Mouse (Mus musculus): ENCODE results near the gene Immp2l. TPM values are rescaled to one million over a fixed set of nuclear protein-coding genes. Genes with fewer than 3 reads are reported as not detected.

Immp2l gene
- polyA plus RNA-seq, 1 experiment from 2014 or later, result 6.9 TPM

- H3K27ac ChIP-seq (ENCODE audit: low read length), result no peak overlapping the region
- H3K9me3 ChIP-seq (ENCODE audit: control insufficient read depth, low read length), result no peaks in the 10 kb centered on the region
- H3K9ac ChIP-seq (replicated peaks; ENCODE audit: low read depth, low read length), result no peak overlapping the region
- H3K27me3 ChIP-seq (replicated peaks; ENCODE audit: control insufficient read depth, insufficient read depth, low read length), result no peaks in the 10 kb centered on the region
- no peak for ATAC-seq
- H3K36me3 ChIP-seq (ENCODE audit: control insufficient read depth, insufficient read depth), result no peaks in the 10 kb centered on the region
- H3K4me3 ChIP-seq (replicated peaks; ENCODE audit: low read length), result no peak overlapping the region
- WGBS, result 76% methylated on average over 6 of the region's 6 CpGs
- H3K4me1 ChIP-seq (replicated peaks; ENCODE audit: control insufficient read depth, insufficient read depth, low read length), result no peaks in the 10 kb centered on the region
- H3K4me2 ChIP-seq (ENCODE audit: low read length), result no peak overlapping the region
Measured at GRCm38 (mm10) chr12:41119657-41120056, 95.8 kb downstream of the Immp2l start.

- no peak for ATAC-seq
- no peaks in the 10 kb centered on the region for H3K36me3 ChIP-seq (ENCODE audit: control insufficient read depth, insufficient read depth)
- H3K27ac ChIP-seq (ENCODE audit: low read length), result no peak overlapping the region
- no peaks in the 10 kb centered on the region for H3K4me1 ChIP-seq (replicated peaks; ENCODE audit: control insufficient read depth, insufficient read depth, low read length)
- H3K9ac ChIP-seq (replicated peaks; ENCODE audit: low read depth, low read length), result no peak overlapping the region
- 85% methylated on average over 2 of the region's 2 CpGs for WGBS
- H3K4me3 ChIP-seq (replicated peaks; ENCODE audit: low read length), result no peak overlapping the region
- H3K27me3 ChIP-seq (replicated peaks; ENCODE audit: control insufficient read depth, insufficient read depth, low read length), result no peaks in the 10 kb centered on the region
- H3K9me3 ChIP-seq (ENCODE audit: control insufficient read depth, low read length), result no peaks in the 10 kb centered on the region
- H3K4me2 ChIP-seq (ENCODE audit: low read length), result no peak overlapping the region
Measured at GRCm38 (mm10) chr12:41123207-41123606, 99.3 kb downstream of the Immp2l start.

- no peak for ATAC-seq
- Histone ChIP-seq H3K9ac (replicated peaks; ENCODE audit: low read depth, low read length) (no peak overlapping the region), H3K4me2 (ENCODE audit: low read length) (no peak overlapping the region), H3K4me3 (replicated peaks; ENCODE audit: low read length) (no peak overlapping the region), H3K27me3 (replicated peaks; ENCODE audit: control insufficient read depth, insufficient read depth, low read length) (no peaks in the 10 kb centered on the region), H3K9me3 (ENCODE audit: control insufficient read depth, low read length) (no peaks in the 10 kb centered on the region), H3K27ac (ENCODE audit: low read length) (no peak overlapping the region), H3K36me3 (ENCODE audit: control insufficient read depth, insufficient read depth) (no peaks in the 10 kb centered on the region), H3K4me1 (replicated peaks; ENCODE audit: control insufficient read depth, insufficient read depth, low read length) (no peaks in the 10 kb centered on the region)
- 52% methylated on average over 3 of the region's 3 CpGs for WGBS
Measured at GRCm38 (mm10) chr12:41134885-41135284, 111.0 kb downstream of the Immp2l start.

GRCm38 (mm10) chr12:41159543-41159942 is 135.7 kb downstream of the Immp2l start:
- Histone ChIP-seq H3K4me2 (ENCODE audit: low read length) (no peak overlapping the region), H3K27me3 (replicated peaks; ENCODE audit: control insufficient read depth, insufficient read depth, low read length) (no peaks in the 10 kb centered on the region), H3K9ac (replicated peaks; ENCODE audit: low read depth, low read length) (no peak overlapping the region), H3K4me1 (replicated peaks; ENCODE audit: control insufficient read depth, insufficient read depth, low read length) (no peaks in the 10 kb centered on the region), H3K4me3 (replicated peaks; ENCODE audit: low read length) (no peak overlapping the region), H3K27ac (ENCODE audit: low read length) (no peak overlapping the region), H3K36me3 (ENCODE audit: control insufficient read depth, insufficient read depth) (no peaks in the 10 kb centered on the region), H3K9me3 (ENCODE audit: control insufficient read depth, low read length) (no peaks in the 10 kb centered on the region)
- no peak for ATAC-seq
- 89% methylated on average over 4 of the region's 4 CpGs for WGBS

- Histone ChIP-seq H3K4me3 (replicated peaks; ENCODE audit: low read length) (no peak overlapping the region), H3K36me3 (ENCODE audit: control insufficient read depth, insufficient read depth) (no peaks in the 10 kb centered on the region), H3K9me3 (ENCODE audit: control insufficient read depth, low read length) (no peaks in the 10 kb centered on the region), H3K4me1 (replicated peaks; ENCODE audit: control insufficient read depth, insufficient read depth, low read length) (no peaks in the 10 kb centered on the region), H3K9ac (replicated peaks; ENCODE audit: low read depth, low read length) (no peak overlapping the region), H3K27me3 (replicated peaks; ENCODE audit: control insufficient read depth, insufficient read depth, low read length) (no peaks in the 10 kb centered on the region), H3K27ac (ENCODE audit: low read length) (no peak overlapping the region), H3K4me2 (ENCODE audit: low read length) (no peak overlapping the region)
- no peak for ATAC-seq
- 71% methylated on average over 4 of the region's 4 CpGs for WGBS
Measured at GRCm38 (mm10) chr12:41167802-41168201, 143.9 kb downstream of the Immp2l start.

- H3K9ac ChIP-seq (replicated peaks; ENCODE audit: low read depth, low read length), result no peak overlapping the region
- H3K27me3 ChIP-seq (replicated peaks; ENCODE audit: control insufficient read depth, insufficient read depth, low read length), result no peaks in the 10 kb centered on the region
- no peak overlapping the region for H3K27ac ChIP-seq (ENCODE audit: low read length)
- ATAC-seq, result no peak
- 16% methylated on average over 1 of the region's 1 CpGs for WGBS
- H3K36me3 ChIP-seq (ENCODE audit: control insufficient read depth, insufficient read depth), result no peaks in the 10 kb centered on the region
- no peaks in the 10 kb centered on the region for H3K4me1 ChIP-seq (replicated peaks; ENCODE audit: control insufficient read depth, insufficient read depth, low read length)
- no peak overlapping the region for H3K4me2 ChIP-seq (ENCODE audit: low read length)
- H3K9me3 ChIP-seq (ENCODE audit: control insufficient read depth, low read length), result no peaks in the 10 kb centered on the region
- H3K4me3 ChIP-seq (replicated peaks; ENCODE audit: low read length), result no peak overlapping the region
Measured at GRCm38 (mm10) chr12:41170051-41170450, 146.2 kb downstream of the Immp2l start.

GRCm38 (mm10) chr12:41182856-41183255 is 159.0 kb downstream of the Immp2l start:
- Histone ChIP-seq H3K4me1 (replicated peaks; ENCODE audit: control insufficient read depth, insufficient read depth, low read length) (no peaks in the 10 kb centered on the region), H3K27me3 (replicated peaks; ENCODE audit: control insufficient read depth, insufficient read depth, low read length) (no peaks in the 10 kb centered on the region), H3K9ac (replicated peaks; ENCODE audit: low read depth, low read length) (no peak overlapping the region), H3K36me3 (ENCODE audit: control insufficient read depth, insufficient read depth) (no peaks in the 10 kb centered on the region), H3K4me3 (replicated peaks; ENCODE audit: low read length) (no peak overlapping the region), H3K9me3 (ENCODE audit: control insufficient read depth, low read length) (no peaks in the 10 kb centered on the region), H3K4me2 (ENCODE audit: low read length) (no peak overlapping the region), H3K27ac (ENCODE audit: low read length) (no peak overlapping the region)
- no peak for ATAC-seq

- no peak overlapping the region for H3K4me3 ChIP-seq (replicated peaks; ENCODE audit: low read length)
- no peaks in the 10 kb centered on the region for H3K9me3 ChIP-seq (ENCODE audit: control insufficient read depth, low read length)
- 88% methylated on average over 4 of the region's 4 CpGs for WGBS
- no peaks in the 10 kb centered on the region for H3K27me3 ChIP-seq (replicated peaks; ENCODE audit: control insufficient read depth, insufficient read depth, low read length)
- no peak overlapping the region for H3K27ac ChIP-seq (ENCODE audit: low read length)
- H3K36me3 ChIP-seq (ENCODE audit: control insufficient read depth, insufficient read depth), result no peaks in the 10 kb centered on the region
- no peak overlapping the region for H3K9ac ChIP-seq (replicated peaks; ENCODE audit: low read depth, low read length)
- H3K4me2 ChIP-seq (ENCODE audit: low read length), result no peak overlapping the region
- no peaks in the 10 kb centered on the region for H3K4me1 ChIP-seq (replicated peaks; ENCODE audit: control insufficient read depth, insufficient read depth, low read length)
- no peak for ATAC-seq
Measured at GRCm38 (mm10) chr12:41185060-41185459, 161.2 kb downstream of the Immp2l start.

GRCm38 (mm10) chr12:41185509-41185908 is 161.6 kb downstream of the Immp2l start:
- no peaks in the 10 kb centered on the region for H3K9me3 ChIP-seq (ENCODE audit: control insufficient read depth, low read length)
- no peaks in the 10 kb centered on the region for H3K4me1 ChIP-seq (replicated peaks; ENCODE audit: control insufficient read depth, insufficient read depth, low read length)
- H3K9ac ChIP-seq (replicated peaks; ENCODE audit: low read depth, low read length), result no peak overlapping the region
- H3K4me3 ChIP-seq (replicated peaks; ENCODE audit: low read length), result no peak overlapping the region
- no peaks in the 10 kb centered on the region for H3K27me3 ChIP-seq (replicated peaks; ENCODE audit: control insufficient read depth, insufficient read depth, low read length)
- no peak for ATAC-seq
- no peak overlapping the region for H3K4me2 ChIP-seq (ENCODE audit: low read length)
- H3K36me3 ChIP-seq (ENCODE audit: control insufficient read depth, insufficient read depth), result no peaks in the 10 kb centered on the region
- WGBS, result 91% methylated on average over 6 of the region's 6 CpGs
- H3K27ac ChIP-seq (ENCODE audit: low read length), result no peak overlapping the region

- Histone ChIP-seq H3K36me3 (ENCODE audit: control insufficient read depth, insufficient read depth) (no peaks in the 10 kb centered on the region), H3K27ac (ENCODE audit: low read length) (no peak overlapping the region), H3K4me3 (replicated peaks; ENCODE audit: low read length) (no peak overlapping the region), H3K9ac (replicated peaks; ENCODE audit: low read depth, low read length) (no peak overlapping the region), H3K27me3 (replicated peaks; ENCODE audit: control insufficient read depth, insufficient read depth, low read length) (no peaks in the 10 kb centered on the region), H3K4me2 (ENCODE audit: low read length) (no peak overlapping the region), H3K9me3 (ENCODE audit: control insufficient read depth, low read length) (no peaks in the 10 kb centered on the region), H3K4me1 (replicated peaks; ENCODE audit: control insufficient read depth, insufficient read depth, low read length) (no peaks in the 10 kb centered on the region)
- 81% methylated on average over 3 of the region's 3 CpGs for WGBS
- no peak for ATAC-seq
Measured at GRCm38 (mm10) chr12:41192829-41193228, 168.9 kb downstream of the Immp2l start.
